Mouse (Mus musculus) cerebellum, adult 2 months (tissue): Measurements from ENCODE around the gene Trappc10. TPM values are rescaled to one million over a fixed set of nuclear protein-coding genes. Genes with fewer than 3 reads are reported as not detected.
A peak's percentile ranks its signal among the peaks of the same experiment; 100 is the strongest.

Source experiments
- DNase-seq, 2 experiments: peaks; one replicate each; pipeline ENCODE4 v3.0.0; 2021
- H3K27ac ChIP-seq: fragments of 200-500 bp; 2 replicates; pipeline ENCODE4 v1.5.1; 2012; ENCODE audit warnings: low read length, control low read depth, inconsistent platforms; ENCODE audit not compliant: insufficient read depth
- H3K27me3 ChIP-seq: fragments of 200-500 bp; 2 replicates; pipeline ENCODE4 v1.6.1; 2012; ENCODE audit warnings: inconsistent platforms, mild to moderate bottlenecking, low read length, moderate library complexity; ENCODE audit not compliant: control insufficient read depth, insufficient read depth
- H3K4me1 ChIP-seq: fragments of 200-500 bp; 2 replicates; pipeline ENCODE4 v1.6.1; 2011; ENCODE audit warnings: low read length; ENCODE audit not compliant: control insufficient read depth, insufficient read depth
- H3K4me3 ChIP-seq: fragments of 200-500 bp; replicated peaks from 2 replicates; pipeline ENCODE3; 2011; ENCODE audit warnings: mild to moderate bottlenecking, low read depth, low read length, control low read depth; ENCODE audit not compliant: insufficient read depth
- CTCF ChIP-seq: fragments of 200-500 bp; IDR thresholded peaks from 2 replicates; pipeline ENCODE4 v1.5.1; 2011; ENCODE audit warnings: low read depth, mild to moderate bottlenecking, control low read depth, low read length, moderate library complexity, borderline replicate concordance; ENCODE audit not compliant: insufficient read depth
- POLR2A ChIP-seq: fragments of 200-500 bp; IDR thresholded peaks from 2 replicates; pipeline ENCODE4 v1.6.1; 2011; ENCODE audit warnings: low read length, control low read depth, borderline replicate concordance; ENCODE audit not compliant: insufficient read depth
- WGBS: fragments of 180-500 bp; shearing (Covaris S2); methylation state at CpG from one replicate; pipeline ENCODE4 v1.1.7; 2018; 5-methylcytosine and 5-hydroxymethylcytosine counted together
- polyA plus RNA-seq: library from polyadenylated mRNA; depleted of rRNA; stranded (reverse); fragments of >200 nt; gene quantifications from 2 replicates; pipeline ENCODE4 v1.2.3, GENCODE M21; 2012

Trappc10 gene
- polyA plus RNA-seq, 1 experiment, result 74.3 TPM

- Histone ChIP-seq H3K4me1 (peaks cover 54% of the 10 kb centered on the region), H3K4me3 (no peak overlapping the region), H3K27ac (no peak overlapping the region), H3K27me3 (no peaks in the 10 kb centered on the region)
- TF ChIP-seq CTCF (peak; percentile 79), POLR2A (no peak)
- WGBS, result 23% methylated on average over 4 of the region's 4 CpGs
- DNase-seq, result peak; percentile 70 to 72
These were observed 80.5 kb downstream of the Trappc10 start for GRCm38 (mm10) chr10:78163923-78164322.

GRCm38 (mm10) chr10:78163241-78163640, 81.2 kb downstream of the Trappc10 start:
- TF ChIP-seq POLR2A (no peak), CTCF (no peak)
- H3K4me3 ChIP-seq, result no peak overlapping the region
- WGBS, result 91% methylated on average over 9 of the region's 9 CpGs

DNA sequence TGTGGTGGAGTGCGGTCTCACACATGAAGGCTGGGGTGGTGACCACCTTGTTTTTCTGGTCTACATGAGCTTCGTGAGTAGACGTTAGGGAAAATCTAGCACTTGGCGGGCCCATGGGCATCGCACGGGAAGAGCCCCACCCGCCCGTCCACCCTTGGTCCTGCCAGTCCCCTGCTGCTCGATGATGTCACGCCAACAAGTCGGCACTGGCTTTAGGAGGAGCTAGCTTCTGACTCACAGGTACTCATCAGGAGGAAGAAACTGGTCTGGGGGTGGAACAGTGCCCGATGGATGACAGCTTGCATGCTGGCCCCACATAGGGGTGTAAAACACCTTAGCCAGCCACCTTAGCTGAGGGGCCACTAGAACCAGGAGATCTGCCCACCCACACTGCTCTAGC, 81.8 kb downstream of the Trappc10 start:
- no peak overlapping the region for H3K27ac ChIP-seq
- peaks cover 47% of the 10 kb centered on the region for H3K4me1 ChIP-seq
- TF ChIP-seq POLR2A (no peak), CTCF (no peak)
- WGBS, result 89% methylated on average over 12 of the region's 12 CpGs
- H3K27me3 ChIP-seq, result no peaks in the 10 kb centered on the region
- no peak overlapping the region for H3K4me3 ChIP-seq
- DNase-seq, result no peak

More at GRCm38 (mm10) chr10:78163241-78163640, 81.2 kb downstream of the Trappc10 start:
- Histone ChIP-seq H3K27ac (no peak overlapping the region), H3K27me3 (no peaks in the 10 kb centered on the region), H3K4me1 (peaks cover 49% of the 10 kb centered on the region)
- DNase-seq, result no peak

DNA sequence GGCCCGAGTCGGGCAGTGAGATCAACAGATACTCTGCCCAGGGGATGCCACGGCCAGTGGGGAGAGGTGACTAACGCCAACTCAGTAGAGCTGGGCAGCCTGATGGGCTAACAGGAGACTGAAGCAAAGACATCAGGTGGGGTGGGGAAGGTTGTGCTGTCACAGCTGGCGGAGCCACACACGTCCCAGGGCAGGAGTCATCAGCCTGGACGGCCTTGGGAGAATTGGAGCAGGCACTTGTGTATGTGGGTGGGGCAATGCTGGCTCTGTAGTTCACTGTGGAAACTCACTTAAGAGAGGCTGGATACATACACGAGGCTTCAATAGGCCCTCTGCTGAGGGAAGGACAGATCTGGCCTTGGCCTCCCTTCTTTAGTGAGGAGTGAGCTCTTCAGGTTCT, 83.3 kb downstream of the Trappc10 start:
- H3K27me3 ChIP-seq, result no peaks in the 10 kb centered on the region
- DNase-seq, result no peak
- H3K27ac ChIP-seq, result no peak overlapping the region
- WGBS, result 86% methylated on average over 8 of the region's 8 CpGs
- H3K4me3 ChIP-seq, result no peak overlapping the region
- H3K4me1 ChIP-seq, result peaks cover 32% of the 10 kb centered on the region
- TF ChIP-seq CTCF (no peak), POLR2A (no peak)

DNA sequence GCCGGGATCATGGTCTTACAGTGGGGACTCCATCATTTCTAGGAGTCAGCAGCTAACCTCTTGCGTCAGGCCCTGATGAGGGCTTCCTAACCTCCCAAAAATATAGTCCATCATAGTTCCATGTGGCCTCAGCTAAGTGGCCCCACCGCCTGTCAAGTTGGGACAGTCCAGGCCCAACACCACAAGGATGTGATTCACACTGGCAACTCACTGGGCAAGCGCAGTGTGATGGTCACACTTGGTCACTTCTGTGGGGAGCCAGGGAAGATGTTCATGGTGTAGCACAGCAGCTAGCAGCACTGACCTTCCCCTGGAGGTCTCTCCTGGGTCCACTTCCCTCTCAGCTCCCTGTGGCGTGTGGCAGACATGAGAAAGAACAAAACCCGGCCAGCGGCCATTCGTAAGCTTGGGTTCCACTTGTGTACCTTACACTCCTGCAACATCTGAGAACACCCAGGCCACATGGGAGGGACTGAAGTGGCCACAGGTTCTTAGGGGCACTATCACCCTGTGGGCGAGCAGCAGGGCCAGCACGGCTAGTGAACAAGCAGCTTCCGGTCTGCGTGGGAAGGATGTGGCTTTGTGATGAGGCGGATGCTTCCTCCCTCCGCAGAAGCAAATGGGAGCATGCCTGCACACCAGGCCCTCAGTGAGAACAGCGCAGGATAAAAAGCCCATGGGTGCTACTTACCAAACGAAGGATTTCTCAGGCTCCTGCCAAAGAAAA, 83.9 kb downstream of the Trappc10 start:
- DNase-seq, result no peak
- H3K27me3 ChIP-seq, result no peaks in the 10 kb centered on the region
- WGBS, result 87% methylated on average over 16 of the region's 16 CpGs
- H3K4me1 ChIP-seq, result peaks cover 26% of the 10 kb centered on the region
- H3K27ac ChIP-seq, result no peak overlapping the region
- TF ChIP-seq POLR2A, result no peak
- H3K4me3 ChIP-seq, result no peak overlapping the region

DNA sequence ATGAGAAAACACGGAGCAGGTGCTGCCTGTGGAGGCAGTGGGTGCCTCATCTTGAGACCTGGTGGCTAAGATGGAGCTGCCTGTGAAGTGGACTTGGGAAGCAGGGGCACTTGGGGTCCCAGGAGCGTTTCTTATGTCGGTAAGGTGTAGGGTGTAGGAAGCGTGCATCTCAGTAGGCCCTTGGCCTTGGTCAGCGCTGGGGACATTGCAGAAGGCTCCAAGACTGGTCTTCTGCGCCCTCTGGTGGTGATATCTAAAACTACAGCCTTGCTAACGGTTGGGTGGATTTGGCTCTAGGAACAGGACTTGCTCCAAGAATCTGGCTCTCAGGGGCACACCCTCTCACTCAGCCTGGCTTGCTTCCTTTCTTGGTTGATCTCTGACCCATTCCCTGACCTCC, 84.5 kb downstream of the Trappc10 start:
- peak; percentile 80 to 86 for DNase-seq
- no peak overlapping the region for H3K27ac ChIP-seq
- peaks cover 20% of the 10 kb centered on the region for H3K4me1 ChIP-seq
- no peak overlapping the region for H3K4me3 ChIP-seq
- TF ChIP-seq POLR2A (peak; percentile 2; the same call in 1 of the 2 replicates), CTCF (peak; percentile 94)
- no peaks in the 10 kb centered on the region for H3K27me3 ChIP-seq
- WGBS, result 5% methylated on average over 7 of the region's 7 CpGs

- Histone ChIP-seq H3K4me3 (no peak overlapping the region), H3K4me1 (peaks cover 15% of the 10 kb centered on the region), H3K27me3 (no peaks in the 10 kb centered on the region), H3K27ac (no peak overlapping the region)
- TF ChIP-seq CTCF (no peak), POLR2A (0 out of 2 replicates have a peak, but pooled peaks have one; percentile 3)
- DNase-seq, result peak; percentile 53 to 57
- WGBS, result 22% methylated on average over 17 of the region's 17 CpGs
These were observed 85.1 kb downstream of the Trappc10 start for GRCm38 (mm10) chr10:78159252-78159878.

- H3K4me3 ChIP-seq, result no peak overlapping the region
- peaks cover 3% of the 10 kb centered on the region for H3K4me1 ChIP-seq
- no peak for DNase-seq
- 69% methylated on average over 15 of the region's 15 CpGs for WGBS
- H3K27me3 ChIP-seq, result no peaks in the 10 kb centered on the region
- H3K27ac ChIP-seq, result no peak overlapping the region
- no peak for TF ChIP-seq CTCF
- TF ChIP-seq POLR2A, result no peak
These were observed 86.4 kb downstream of the Trappc10 start for GRCm38 (mm10) chr10:78158041-78158440.
